Mouse (Mus musculus) layer of hippocampus, adult 18-20 months (tissue): ENCODE results near the gene Lysmd4. TPM values are rescaled to one million over a fixed set of nuclear protein-coding genes. Genes with fewer than 3 reads are reported as not detected.
"Not testable (repeated sequence)": the region's sequence is repeated elsewhere in the genome, so short reads cannot be mapped to it uniquely, and the experiment has no call there.

Source experiments
- DNase-seq, 2 experiments: peaks; one replicate each; pipeline ENCODE4 v3.0.0; 2022; ENCODE audit warnings: low spot score in 2 of 2
- total RNA-seq, 2 experiments: library from RNA; stranded (reverse); gene quantifications; 2 replicates each; pipeline ENCODE4 v1.2.3; 2021

Gene Lysmd4
- total RNA-seq, 2 experiments from 2014 or later: 30.0 to 34.4 TPM

DNA sequence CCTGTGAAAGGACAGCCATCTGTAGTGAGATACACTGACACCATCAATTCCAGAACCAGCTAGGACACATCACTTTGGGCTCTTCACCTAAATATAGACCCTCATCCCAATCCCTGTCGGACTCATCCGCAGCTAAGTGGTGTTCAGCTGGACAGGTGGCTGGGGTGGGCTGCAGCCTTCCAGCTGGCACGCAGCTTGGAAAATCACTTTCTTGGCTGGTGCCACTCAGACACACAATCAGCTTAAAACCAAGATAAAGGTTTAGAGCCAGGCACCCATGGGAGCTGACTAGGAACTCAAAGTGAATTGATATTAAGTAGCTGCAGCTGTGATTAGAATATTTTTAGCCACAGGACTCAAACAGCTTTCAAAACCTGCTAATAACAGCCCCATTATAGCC is 7.9 kb downstream of the Lysmd4 start:
- DNase-seq: no peak

DNA sequence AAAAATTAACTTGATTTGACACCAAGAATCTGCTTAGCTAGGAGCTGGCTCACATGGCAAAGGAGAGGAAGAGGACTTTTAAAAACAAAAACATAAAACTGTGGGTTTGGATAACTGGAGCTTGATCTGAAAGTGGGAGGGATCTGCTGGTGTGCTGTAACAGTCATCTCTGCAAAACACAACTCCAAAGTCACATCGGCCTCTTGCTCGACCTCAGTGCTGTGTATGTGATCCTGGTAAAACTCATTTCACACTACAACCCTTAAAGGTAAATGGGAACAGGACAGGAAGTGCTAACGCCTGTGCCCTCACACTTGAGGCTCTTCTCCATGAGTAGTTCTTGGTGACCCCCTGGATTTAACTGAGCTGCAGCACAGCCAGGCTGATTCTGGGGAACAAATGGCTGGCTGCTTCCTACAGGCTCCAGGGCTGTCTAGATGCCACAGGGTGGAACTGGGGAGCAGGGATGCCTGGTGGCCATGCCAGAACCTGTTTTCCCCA is 8.3 kb downstream of the Lysmd4 start:
- no peak for DNase-seq

DNA sequence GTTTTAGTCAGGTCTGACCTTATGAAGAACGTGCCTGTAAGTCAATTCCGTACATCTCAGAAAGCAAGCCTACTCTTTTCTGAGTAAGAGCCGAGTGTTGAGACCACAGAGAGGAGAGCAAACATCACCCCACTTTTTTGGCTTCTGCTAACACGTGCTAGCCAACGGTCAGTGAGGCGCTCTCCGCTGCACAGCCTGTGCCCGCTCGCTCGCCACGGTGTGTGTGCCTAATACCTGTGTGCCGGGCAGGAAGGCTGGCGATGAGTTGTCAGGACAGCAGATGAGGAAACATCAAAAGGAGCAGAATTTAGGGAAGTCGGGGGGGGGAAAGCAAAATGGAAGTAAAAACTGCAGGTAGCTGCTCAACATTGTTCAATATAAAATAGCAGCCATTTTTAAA is 10.2 kb downstream of the Lysmd4 start:
- no peak for DNase-seq

DNA sequence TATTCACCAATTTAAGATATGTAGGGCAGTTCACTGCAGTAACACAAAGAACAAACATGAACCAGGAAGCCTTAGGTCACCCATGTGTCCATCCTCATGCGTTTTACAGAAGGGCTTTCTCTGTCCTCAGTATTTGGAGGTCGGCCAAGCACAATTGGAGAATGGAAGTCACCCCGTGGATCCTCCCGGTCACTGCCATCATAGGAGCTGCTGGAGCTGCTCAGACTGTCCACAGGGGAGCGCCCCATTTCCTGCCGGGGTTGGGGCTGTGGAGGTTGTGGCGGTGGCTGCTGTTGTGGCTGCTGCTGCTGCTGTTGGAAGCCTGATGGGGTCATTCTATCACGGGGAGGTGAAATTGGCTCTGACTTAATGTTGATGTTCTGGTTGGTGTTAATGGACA is 12.5 kb downstream of the Lysmd4 start:
- no peak for DNase-seq

DNA sequence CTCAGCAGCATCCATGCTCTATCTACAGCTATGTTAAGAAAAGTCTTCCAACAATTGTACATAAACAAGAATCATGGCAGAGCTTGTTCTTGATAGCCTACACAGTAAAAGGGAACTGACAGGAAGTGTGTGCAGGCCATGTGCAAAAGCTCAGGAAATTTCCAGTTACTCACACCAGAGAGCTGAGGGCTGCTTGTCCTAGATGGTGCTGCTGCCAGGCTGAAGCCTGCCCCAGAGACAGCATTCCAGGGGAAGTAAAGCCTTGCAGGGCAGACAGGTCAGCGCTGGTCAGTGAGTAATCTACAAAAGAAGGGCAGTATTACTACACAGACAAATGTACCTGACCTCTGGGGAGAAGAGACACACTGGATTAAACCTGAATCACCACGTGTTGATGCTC is 14.0 kb downstream of the Lysmd4 start:
- no peak for DNase-seq

DNA sequence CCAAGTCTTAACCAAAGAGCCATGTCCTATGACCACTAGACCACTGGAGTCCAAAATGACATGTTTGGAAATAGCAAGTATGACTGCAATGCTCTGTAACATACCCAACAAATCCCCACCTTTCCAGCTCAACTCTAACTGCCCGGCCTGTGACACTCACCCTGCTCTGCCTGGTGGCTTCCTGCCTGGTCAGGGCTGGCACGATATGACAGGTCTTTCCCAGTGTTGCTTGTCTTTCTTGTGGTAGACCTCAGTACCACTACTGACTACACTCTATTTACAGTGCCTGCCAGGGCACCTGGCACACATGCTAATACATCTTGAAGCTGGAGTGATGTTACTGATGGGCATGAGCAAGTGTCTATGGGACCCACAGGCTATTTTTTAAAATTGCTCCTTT is 15.4 kb downstream of the Lysmd4 start:
- no peak for DNase-seq

DNA sequence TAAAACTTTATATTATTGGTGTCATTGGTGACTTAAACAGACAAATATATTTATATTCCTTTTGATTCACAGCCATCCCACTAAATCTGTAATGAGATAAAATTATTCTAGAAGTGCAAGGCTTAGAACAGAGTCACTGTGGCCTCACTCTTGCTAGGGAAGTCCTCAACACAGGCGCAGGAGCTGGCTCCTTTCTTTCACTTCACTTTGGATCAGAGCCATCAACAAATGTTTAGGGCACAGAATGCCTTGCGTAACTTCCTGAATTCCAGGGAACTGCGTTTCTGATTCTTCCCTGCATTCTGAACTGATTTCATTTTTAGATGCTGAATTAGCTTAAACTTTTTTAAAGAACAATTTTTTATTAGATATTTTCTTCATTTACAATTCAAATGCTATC is 19.6 kb downstream of the Lysmd4 start:
- no peak for DNase-seq

DNA sequence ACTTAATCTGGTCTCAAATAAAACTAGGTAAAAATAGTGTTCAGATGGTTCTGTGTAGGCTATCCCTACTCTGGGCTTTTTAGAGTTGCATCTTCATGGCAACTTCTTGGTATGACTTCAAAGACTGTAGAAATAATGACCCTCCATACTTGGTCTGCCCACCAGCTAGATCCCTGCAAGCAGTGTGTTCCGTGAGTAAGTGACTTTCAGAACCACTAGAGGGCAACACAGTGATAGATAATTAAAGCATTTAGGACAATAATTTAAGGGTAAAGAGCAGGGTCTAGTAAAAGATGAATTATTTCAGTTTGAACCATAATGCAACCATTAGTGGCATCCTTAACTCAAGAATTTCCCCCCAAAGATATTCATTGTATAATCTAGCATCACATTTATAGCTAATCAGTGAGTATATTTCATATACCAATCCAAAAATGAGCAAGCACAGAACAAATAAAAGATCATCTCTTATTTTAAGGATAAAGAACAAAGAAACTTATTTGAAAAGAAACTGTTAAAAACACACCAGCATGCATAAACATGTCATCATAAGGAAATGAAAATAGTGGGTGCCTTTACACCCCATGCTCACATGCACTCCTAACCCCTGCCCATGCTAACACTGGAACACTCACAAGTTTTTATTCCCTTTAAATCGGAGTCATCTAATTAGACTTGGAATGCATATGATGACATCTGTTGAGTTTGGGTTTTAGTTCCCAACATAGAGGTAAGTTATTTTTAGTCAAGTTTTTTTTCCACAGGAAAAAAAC is 21.0 kb downstream of the Lysmd4 start:
- peak in 1 of 2 experiments; percentile 58 for DNase-seq

DNA sequence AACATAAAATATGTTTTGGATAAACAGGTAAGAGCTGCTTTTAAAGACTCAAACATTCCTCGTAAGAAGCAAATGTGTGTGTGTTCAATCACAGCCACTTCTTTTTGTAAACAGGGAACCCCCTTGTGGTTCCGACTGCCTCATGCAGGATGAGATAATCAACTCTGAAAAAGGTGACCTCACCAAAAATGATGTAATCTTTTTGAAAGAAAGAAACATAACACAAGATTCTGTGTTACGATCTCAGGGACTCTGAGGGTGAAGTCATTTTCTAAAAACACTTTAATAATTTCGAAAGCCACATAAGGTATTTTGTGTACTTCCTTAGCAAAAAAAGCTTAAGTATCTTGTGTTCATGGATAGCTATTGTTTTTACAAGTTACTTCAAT is 21.5 kb downstream of the Lysmd4 start:
- DNase-seq: no peak

DNA sequence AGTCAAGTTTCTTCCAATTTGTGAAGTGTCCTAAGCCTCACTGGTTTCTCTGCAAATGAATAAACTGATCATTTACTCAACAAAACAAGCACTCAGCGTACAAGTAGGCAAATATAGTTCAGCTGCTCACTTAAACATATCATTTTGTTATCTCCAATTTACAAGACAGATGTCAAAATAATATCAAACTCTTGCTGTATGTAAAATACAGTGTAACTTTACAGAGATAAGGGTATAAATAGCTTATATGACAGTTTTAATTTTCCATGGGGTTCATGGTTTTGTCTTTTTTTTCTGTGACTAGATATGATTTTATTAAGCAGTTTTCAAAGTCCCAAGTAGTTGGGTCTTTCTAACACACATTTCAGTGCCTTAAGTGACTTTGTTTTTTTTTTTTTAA is 22.9 kb downstream of the Lysmd4 start:
- no peak for DNase-seq

DNA sequence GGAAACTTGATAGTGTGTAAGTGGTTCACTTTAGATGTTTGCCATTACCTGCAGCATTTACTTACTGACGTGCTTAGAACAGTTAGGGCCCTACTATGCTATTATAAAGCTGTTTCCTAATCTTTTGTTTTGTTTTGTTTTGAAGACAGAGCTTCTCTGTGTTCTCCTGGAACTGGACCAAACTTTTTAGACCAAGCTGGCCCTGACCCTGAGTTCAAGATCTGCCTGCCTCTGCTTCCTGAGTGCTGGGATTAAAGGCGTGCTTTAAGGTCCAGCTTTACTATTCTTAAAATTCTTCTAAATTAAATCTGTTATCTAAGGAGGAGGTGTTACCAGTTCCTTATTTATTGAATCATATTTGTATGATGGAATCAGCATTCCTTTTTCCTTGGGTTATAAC is 23.7 kb downstream of the Lysmd4 start:
- no peak for DNase-seq

DNA sequence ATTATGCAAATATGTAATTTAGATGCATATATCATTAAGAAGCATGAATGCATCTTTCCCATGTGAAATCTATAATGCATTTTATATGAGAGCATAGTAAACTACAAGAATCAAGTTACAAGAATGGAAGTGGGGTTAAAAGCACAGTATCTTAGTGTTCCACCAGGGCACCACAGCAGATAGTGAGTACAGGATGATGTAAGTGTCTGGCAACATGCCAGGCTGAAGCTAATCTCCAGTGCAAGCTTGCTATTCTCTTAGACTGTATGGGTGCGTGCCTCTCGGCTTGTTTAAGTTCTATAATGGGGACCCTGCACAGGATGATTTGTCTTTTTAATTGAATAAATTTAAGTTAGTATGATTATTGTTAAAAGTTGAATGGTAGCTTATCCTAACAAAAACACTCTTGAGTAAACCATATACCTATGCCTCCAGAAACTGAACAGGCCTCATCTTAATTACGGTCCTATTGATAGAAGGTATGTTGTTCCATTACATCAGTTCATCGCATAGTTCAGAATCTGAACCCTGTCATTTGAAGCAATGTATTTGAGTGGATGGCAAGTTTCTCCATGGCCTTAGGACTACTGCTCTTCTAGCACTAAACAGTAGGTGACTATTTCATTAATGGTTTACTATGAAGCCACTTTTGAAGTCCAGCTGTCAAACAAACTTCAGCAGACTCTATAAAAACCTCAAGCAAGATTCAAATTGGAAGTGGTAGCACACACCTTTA is 37.7 kb downstream of the Lysmd4 start:
- DNase-seq: peak; percentile 24 to 80

DNA sequence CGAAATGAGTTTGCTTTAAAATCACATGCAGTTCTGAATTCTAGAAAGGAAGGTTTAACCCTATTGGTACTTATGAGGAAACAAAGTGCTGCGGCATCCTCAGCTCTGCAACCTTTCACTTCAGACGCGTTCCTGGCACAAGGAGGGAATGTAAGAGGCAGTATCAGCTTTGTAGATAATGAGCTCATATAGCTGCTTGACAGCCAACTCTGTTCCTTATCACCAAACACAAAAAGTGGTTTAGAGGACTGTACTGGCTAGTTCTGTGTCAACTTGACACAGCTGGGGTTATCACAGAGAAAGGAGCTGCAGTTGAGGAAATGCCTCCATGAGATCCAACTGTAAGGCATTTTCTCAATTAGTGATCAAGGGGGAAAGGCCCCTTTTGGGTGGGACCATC is 48.1 kb downstream of the Lysmd4 start:
- not testable (repeated sequence) for DNase-seq

DNA sequence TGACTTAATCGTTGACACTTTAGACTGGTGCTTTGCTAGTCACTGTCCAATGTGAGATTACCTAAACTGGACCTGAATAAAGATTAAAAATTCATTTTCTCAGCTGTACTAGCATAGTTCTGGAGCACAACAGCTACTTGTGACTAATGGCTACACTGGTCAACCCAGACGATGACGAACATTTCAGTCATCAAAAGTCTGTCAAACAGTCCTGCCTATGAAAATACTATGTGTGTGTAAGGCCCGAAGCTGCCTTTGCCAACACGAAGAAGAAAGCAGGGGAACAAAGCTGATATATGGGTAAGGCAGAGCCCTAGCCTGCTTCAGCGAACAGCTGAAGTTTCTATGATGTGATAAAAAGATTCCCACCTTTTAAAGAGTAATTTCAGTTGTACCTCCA is 61.2 kb downstream of the Lysmd4 start:
- no peak for DNase-seq

DNA sequence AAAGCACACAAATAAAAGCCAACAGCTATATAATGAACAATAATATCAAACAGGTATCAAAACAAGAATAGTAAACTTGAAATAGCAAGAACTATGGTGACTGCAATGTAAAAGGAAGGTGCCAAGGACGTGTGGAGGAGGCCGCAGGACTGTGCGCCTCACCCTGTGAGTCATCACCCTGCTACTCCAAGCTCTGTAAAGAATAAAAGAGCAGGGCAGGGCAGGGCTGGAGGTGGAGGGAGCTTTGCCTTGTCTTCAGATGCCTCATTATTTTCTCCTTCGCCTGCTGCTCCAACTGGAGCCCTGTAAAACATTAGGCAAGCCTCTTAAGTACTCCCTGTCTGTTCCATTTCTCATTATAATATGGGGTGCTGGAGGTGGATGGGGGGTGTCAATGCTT is 65.1 kb downstream of the Lysmd4 start:
- no peak for DNase-seq

DNA sequence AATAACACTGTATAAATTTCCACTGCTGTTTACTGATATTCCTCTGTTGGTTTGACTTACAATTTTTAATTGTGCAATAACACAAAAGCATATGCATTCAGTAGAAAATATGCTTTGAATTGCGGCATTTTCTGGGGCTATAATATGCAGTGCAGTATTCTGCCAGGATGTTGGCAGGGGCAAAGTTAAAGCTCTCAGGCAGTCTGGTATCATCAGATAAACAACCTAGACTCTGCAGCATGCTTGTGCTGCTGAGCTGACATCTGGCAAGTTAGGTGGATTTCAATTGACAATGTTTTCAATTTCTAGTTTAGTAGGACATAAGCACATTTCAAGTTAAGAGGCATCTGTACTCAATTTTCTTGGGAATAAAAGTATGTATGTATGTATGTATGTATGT is 69.0 kb downstream of the Lysmd4 start:
- DNase-seq: no peak

DNA sequence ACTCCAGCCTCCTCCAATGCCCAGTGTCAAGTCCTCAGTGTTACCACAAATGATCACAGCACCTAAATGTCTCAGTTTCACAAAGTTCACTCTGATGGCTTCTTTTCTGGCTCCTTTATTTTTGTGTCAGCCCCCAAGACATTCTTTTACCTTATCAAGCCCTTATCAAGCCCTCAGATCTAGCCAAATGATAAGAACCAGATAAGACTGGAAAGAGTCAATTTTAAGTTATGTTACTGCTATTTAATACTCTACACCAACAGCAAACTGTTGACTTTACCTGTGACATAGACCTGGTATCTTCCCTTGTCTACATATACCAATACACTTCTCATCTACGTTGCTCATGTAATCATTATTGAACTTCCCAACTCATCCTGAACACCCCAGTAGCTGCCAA is 74.1 kb downstream of the Lysmd4 start:
- no peak for DNase-seq

DNA sequence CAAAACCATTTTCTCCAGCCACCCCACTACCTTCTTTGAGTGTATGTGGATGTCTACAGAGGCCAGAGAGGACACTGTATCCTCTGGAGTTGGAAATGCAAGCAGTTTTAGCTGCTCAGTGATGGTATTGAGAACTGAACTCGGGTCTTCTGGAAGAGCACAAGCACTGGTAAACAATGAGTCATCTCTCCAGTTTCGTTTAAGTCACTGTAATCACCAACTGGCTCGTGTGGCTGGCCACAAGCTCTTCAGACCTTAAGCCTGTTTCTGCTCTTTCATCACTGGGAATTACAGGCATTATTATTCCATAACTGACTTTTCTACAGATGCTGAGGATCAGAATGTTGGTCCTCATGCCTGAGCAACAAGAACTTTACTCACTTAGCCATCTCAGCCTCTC is 82.6 kb downstream of the Lysmd4 start:
- DNase-seq: no peak

DNA sequence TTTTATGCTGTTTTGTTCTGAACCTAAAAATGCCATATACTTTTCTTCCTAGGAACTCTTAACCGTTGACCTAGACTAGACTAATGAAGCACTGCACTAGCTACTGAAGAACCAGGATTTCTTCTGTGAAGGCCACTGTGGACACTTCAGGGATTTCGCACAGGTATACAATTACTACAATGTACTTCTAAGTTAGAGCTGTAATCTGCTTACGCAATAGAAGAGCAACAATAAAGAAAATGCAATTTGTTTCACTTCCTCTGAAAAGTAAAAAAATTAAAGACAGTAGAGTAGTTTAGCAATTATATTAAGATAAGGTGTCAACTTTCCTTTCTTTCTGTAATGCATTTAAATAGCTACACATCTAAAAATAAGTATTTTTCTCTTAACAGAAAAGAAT is 84.7 kb downstream of the Lysmd4 start:
- DNase-seq: no peak

DNA sequence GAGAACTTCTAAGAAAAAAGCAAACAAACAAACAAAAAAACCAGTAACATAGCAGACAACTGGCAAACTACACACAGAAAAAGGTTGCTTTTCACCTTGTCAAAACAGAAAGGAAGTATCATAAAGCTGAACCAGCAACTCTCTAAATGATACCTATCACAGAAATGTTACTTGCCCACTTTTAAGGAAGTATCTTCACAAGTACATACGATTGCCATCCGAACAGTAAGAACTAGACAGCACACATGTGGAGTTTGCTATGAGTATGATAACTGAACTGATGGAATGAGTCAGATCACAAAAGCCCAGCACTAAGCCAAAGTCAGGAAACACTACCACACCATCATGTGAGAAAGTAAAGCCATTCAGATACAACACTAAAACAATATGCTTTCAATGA is 85.8 kb downstream of the Lysmd4 start:
- no peak for DNase-seq

DNA sequence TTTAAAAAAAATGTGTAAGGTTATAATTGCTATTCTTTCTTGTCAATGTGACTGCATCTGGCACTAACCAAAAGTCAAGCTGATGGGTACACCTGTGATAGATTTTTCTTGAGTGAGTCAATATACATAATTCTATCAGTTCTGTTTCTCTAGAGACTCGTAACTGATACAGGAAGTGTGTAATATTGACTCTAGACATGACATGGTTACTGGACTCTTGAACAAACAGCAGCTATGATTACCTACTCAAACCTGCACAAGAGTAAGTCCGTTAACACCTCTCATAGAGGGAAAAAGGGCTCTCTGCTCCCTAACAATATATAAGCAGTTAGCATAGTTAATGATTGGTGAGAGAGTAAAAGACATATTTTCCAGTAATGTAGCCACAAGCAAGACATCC is 87.8 kb downstream of the Lysmd4 start:
- DNase-seq: no peak

DNA sequence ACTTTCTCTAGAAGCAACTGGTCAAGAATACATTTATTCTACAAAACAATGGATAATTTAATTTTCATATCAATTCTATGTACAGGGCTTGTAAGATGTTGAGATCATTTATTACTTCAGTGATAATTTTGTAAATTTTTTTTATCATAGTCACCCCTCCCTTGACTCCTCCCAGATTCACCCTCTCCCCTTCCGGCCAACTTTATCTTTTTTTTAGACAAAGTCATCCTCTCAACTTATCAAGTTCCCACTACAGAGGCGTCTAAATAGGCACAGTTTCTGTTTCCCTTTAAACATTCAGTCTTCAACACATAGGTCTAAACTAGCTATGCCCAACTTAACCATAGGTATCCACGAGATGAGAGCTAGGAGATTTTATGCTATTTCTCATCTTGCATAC is 90.9 kb downstream of the Lysmd4 start:
- no peak for DNase-seq

DNA sequence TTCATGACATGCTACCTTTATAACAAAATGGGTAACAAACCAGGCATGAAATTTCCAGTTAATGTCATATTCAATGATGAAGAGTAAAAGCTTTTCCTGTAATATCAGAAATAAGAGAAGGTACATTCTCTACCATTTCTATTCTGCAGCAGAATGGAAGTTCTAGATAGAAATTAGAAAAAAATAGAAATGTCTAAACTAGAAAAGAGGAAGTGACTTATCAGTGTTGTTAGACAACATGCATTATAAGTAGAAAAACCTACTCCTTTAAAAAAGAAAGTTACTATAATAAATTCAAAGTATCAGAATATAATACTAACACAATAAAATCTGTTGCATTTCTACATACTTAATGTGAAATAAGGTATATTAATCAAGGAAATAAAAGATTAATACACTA is 96.4 kb downstream of the Lysmd4 start:
- no peak for DNase-seq
